Mouse (Mus musculus): ENCODE data around the gene Pitpnm2. TPM values are rescaled to one million over a fixed set of nuclear protein-coding genes. Genes with fewer than 3 reads are reported as not detected.

The Pitpnm2 gene
- polyA plus RNA-seq, 1 experiment from 2014 or later, result 6.2 TPM

DNA sequence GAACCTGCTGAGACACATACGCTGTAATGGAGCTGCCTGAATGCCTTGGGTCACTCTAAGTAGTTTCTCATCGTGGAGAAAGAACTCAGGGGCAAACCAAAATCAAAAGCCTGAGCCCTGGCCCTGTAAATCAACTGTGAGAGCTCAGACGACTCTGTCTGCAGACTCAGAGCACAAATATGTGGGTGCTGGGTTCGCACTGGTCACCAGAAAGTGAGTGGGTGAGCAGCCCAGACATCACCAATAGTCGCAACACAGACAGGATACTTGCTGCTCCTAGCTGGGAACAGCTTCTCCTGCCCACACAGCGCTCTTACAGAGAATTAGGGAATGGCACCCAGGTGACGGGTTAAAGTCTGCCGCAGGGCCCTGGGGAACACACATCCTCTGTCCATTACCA lies 4.0 kb upstream of the Pitpnm2 start:
- DNase-seq (ENCODE audit: low spot score) (no peak), ATAC-seq (replicated peaks; ENCODE audit: low FRiP score, low TSS enrichment, low read depth) (no peak)
- no peaks in the 10 kb centered on the region for H3K9me3 ChIP-seq (ENCODE audit: control insufficient read depth, low read length)
- peaks cover 39% of the 10 kb centered on the region for H3K36me3 ChIP-seq (ENCODE audit: control insufficient read depth, insufficient read depth, low read length)
- no peak overlapping the region for H3K4me3 ChIP-seq (ENCODE audit: low read depth, low read length)
- H3K27me3 ChIP-seq (replicated peaks; ENCODE audit: control insufficient read depth, insufficient read depth, low read length), result no peaks in the 10 kb centered on the region
- H3K4me1 ChIP-seq (replicated peaks; ENCODE audit: control insufficient read depth, insufficient read depth, low read length), result peaks cover 7% of the 10 kb centered on the region
- no peak overlapping the region for H3K4me2 ChIP-seq (ENCODE audit: low read length)
- WGBS, result 82% methylated on average over 8 of the region's 8 CpGs
- no peak overlapping the region for H3K27ac ChIP-seq (ENCODE audit: low read depth)
- H3K9ac ChIP-seq (ENCODE audit: low read length), result no peak overlapping the region

GRCm38 (mm10) chr5:124252580-124253320 lies 3.2 kb upstream of the Pitpnm2 start:
- H3K4me2 ChIP-seq (ENCODE audit: low read length), result no peak overlapping the region
- no peak overlapping the region for H3K27ac ChIP-seq (ENCODE audit: low read depth)
- 92% methylated on average over 13 of the region's 13 CpGs for WGBS
- H3K27me3 ChIP-seq (replicated peaks; ENCODE audit: control insufficient read depth, insufficient read depth, low read length), result no peaks in the 10 kb centered on the region
- no peak overlapping the region for H3K9ac ChIP-seq (ENCODE audit: low read length)
- no peak for ATAC-seq (replicated peaks; ENCODE audit: low FRiP score, low TSS enrichment, low read depth)
- DNase-seq (ENCODE audit: low spot score), result no peak
- H3K36me3 ChIP-seq (ENCODE audit: control insufficient read depth, insufficient read depth, low read length), result peaks cover 31% of the 10 kb centered on the region
- peaks cover 13% of the 10 kb centered on the region for H3K4me1 ChIP-seq (replicated peaks; ENCODE audit: control insufficient read depth, insufficient read depth, low read length)
- H3K4me3 ChIP-seq (ENCODE audit: low read depth, low read length), result no peak overlapping the region
- no peaks in the 10 kb centered on the region for H3K9me3 ChIP-seq (ENCODE audit: control insufficient read depth, low read length)

DNA sequence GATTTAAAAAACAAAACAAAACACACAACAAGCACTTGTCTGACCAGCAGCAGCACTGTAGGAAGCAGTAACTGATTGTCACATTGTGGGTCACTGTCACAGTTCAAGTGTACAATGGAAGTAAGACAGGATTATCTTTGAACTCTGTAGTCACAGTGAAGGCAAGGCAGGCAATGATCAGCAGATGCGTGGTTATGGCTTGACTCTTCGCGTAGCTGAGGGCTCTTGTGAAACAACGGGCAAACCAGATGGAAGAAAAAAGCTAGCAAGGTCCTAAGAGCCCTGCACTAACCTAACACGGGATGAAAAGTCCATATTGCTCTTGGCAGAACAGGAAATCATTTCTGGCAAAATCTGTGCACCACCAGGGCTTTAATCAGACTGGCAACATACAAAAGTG lies 1.5 kb upstream of the Pitpnm2 start:
- no peak for ATAC-seq (replicated peaks; ENCODE audit: low FRiP score, low TSS enrichment, low read depth)
- Histone ChIP-seq H3K27ac (ENCODE audit: low read depth) (no peak overlapping the region), H3K9ac (ENCODE audit: low read length) (no peak overlapping the region), H3K36me3 (ENCODE audit: control insufficient read depth, insufficient read depth, low read length) (peaks cover 17% of the 10 kb centered on the region), H3K27me3 (replicated peaks; ENCODE audit: control insufficient read depth, insufficient read depth, low read length) (no peaks in the 10 kb centered on the region), H3K9me3 (ENCODE audit: control insufficient read depth, low read length) (no peaks in the 10 kb centered on the region), H3K4me1 (replicated peaks; ENCODE audit: control insufficient read depth, insufficient read depth, low read length) (peaks cover 22% of the 10 kb centered on the region), H3K4me3 (ENCODE audit: low read depth, low read length) (no peak overlapping the region), H3K4me2 (ENCODE audit: low read length) (no peak overlapping the region)
- 88% methylated on average over 5 of the region's 5 CpGs for WGBS
- DNase-seq (ENCODE audit: low spot score), result no peak

DNA sequence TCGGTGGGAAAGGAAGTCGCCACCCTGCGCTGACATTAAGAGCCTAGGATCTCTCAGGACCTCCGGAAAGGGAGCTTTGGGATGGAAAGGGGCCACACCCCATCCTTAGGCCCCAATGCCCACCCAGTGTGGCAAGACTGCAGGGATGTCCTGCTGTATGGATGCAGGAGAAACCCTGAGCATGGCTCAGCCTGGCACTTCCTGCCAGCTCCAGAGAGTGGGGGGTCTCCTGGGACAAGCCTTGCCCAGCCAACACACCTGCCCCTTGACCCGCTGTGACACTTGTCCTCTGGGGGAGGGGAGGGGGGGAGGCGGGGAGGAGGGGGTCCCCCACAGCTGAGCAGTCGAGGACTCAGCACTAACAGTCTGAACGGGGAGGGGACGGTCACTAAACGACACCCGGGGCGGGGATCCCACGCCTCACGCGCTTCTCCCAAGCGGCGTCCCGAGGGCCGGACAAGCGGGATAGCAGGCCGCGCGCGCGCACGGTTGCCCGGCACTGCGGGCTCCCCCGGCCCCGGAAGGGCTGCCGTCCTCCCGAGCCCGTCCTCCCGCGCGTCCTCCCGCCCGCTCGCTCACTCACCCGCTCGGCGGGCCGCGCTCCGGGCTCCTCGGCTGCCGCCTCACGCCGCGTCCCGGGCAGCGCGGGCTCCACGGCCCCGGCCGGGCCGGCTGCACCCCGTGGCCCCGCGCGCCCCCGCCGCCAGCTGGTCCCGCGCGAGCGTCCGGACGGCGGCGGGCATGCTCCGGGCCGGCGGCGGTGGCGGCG lies 531 bp downstream of the Pitpnm2 start:
- H3K27ac ChIP-seq (ENCODE audit: low read depth), result peak overlapping the region; percentile 57
- peak overlapping the region; percentile 76 for H3K9ac ChIP-seq (ENCODE audit: low read length)
- DNase-seq (ENCODE audit: low spot score), result no peak
- H3K4me3 ChIP-seq (ENCODE audit: low read depth, low read length), result peak overlapping the region; percentile 62
- peak overlapping the region; percentile 81 for H3K4me2 ChIP-seq (ENCODE audit: low read length)
- WGBS, result 2% methylated on average over 71 of the region's 77 CpGs
- H3K9me3 ChIP-seq (ENCODE audit: control insufficient read depth, low read length), result no peaks in the 10 kb centered on the region
- H3K36me3 ChIP-seq (ENCODE audit: control insufficient read depth, insufficient read depth, low read length), result peaks cover 18% of the 10 kb centered on the region; the same call in 1 of the 2 replicates
- ATAC-seq (replicated peaks; ENCODE audit: low FRiP score, low TSS enrichment, low read depth), result peak; percentile 60
- peaks cover 22% of the 10 kb centered on the region for H3K4me1 ChIP-seq (replicated peaks; ENCODE audit: control insufficient read depth, insufficient read depth, low read length)
- no peaks in the 10 kb centered on the region for H3K27me3 ChIP-seq (replicated peaks; ENCODE audit: control insufficient read depth, insufficient read depth, low read length)

- H3K9ac ChIP-seq (ENCODE audit: low read length), result no peak overlapping the region
Measured at GRCm38 (mm10) chr5:124247986-124248626, 1.5 kb downstream of the Pitpnm2 start.

DNA sequence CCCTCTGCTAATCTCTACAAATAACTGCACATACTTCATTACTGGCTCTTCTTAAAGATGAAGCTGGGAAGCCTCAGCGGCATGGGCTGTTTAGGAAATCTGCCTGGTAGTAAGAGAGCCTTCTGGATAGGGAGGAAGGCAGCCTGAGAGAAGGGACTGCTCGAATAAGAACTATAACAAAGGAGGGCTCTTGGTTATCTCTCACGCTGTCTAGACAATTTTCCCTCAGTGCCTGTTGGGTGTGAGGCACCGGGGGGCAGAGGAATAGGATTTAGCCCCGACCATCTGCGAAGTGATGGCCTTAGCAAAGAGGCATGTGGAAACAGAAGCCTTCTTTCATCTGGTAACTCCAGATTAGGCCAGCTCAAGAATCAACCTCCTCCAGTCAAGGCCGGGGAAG lies 2.3 kb downstream of the Pitpnm2 start:
- no peak overlapping the region for H3K4me3 ChIP-seq (ENCODE audit: low read depth, low read length)
- peaks cover 22% of the 10 kb centered on the region for H3K4me1 ChIP-seq (replicated peaks; ENCODE audit: control insufficient read depth, insufficient read depth, low read length)
- WGBS, result 38% methylated on average over 7 of the region's 7 CpGs
- DNase-seq (ENCODE audit: low spot score), result no peak
- no peaks in the 10 kb centered on the region for H3K9me3 ChIP-seq (ENCODE audit: control insufficient read depth, low read length)
- H3K27ac ChIP-seq (ENCODE audit: low read depth), result 0 out of 2 replicates have a peak overlapping the region, but pooled peaks have one; percentile 16
- H3K4me2 ChIP-seq (ENCODE audit: low read length), result peak overlapping the region; percentile 81
- H3K9ac ChIP-seq (ENCODE audit: low read length), result no peak overlapping the region
- H3K36me3 ChIP-seq (ENCODE audit: control insufficient read depth, insufficient read depth, low read length), result peaks cover 13% of the 10 kb centered on the region; the same call in 1 of the 2 replicates
- H3K27me3 ChIP-seq (replicated peaks; ENCODE audit: control insufficient read depth, insufficient read depth, low read length), result no peaks in the 10 kb centered on the region
- ATAC-seq (replicated peaks; ENCODE audit: low FRiP score, low TSS enrichment, low read depth), result no peak

More at GRCm38 (mm10) chr5:124247986-124248626, 1.5 kb downstream of the Pitpnm2 start:
- Histone ChIP-seq H3K4me2 (ENCODE audit: low read length) (peak overlapping the region; percentile 81), H3K36me3 (ENCODE audit: control insufficient read depth, insufficient read depth, low read length) (peaks cover 13% of the 10 kb centered on the region; the same call in 1 of the 2 replicates), H3K27ac (ENCODE audit: low read depth) (no peak overlapping the region), H3K9me3 (ENCODE audit: control insufficient read depth, low read length) (no peaks in the 10 kb centered on the region), H3K27me3 (replicated peaks; ENCODE audit: control insufficient read depth, insufficient read depth, low read length) (no peaks in the 10 kb centered on the region), H3K4me3 (ENCODE audit: low read depth, low read length) (peak overlapping the region; percentile 62; the same call in 1 of the 2 replicates), H3K4me1 (replicated peaks; ENCODE audit: control insufficient read depth, insufficient read depth, low read length) (peaks cover 22% of the 10 kb centered on the region)
- DNase-seq (ENCODE audit: low spot score), result no peak
- ATAC-seq (replicated peaks; ENCODE audit: low FRiP score, low TSS enrichment, low read depth), result no peak; the same call in 1 of the 2 replicates
- WGBS, result 54% methylated on average over 9 of the region's 9 CpGs

DNA sequence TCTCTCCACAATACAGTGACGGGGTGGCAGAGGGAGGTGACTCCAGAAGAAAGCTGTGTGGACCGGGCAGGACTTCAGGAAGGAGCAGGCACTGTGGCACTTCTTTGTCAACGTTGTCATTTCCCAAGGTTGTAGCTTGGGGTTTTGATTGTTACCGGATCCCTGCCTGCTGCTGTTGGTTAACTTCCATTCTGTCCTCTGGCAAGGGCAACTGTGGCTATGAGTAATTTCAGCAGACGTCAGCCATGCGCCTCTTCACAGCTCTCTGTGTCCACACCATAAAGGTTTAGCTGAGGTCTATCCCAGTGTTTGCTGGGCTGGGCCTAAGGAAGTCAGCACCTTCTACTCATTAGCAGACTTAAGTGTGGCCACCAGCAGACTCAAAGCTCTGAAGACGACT lies 4.7 kb downstream of the Pitpnm2 start:
- no peaks in the 10 kb centered on the region for H3K27me3 ChIP-seq (replicated peaks; ENCODE audit: control insufficient read depth, insufficient read depth, low read length)
- no peak for ATAC-seq (replicated peaks; ENCODE audit: low FRiP score, low TSS enrichment, low read depth)
- H3K4me2 ChIP-seq (ENCODE audit: low read length), result no peak overlapping the region
- peaks cover 29% of the 10 kb centered on the region for H3K4me1 ChIP-seq (replicated peaks; ENCODE audit: control insufficient read depth, insufficient read depth, low read length)
- H3K27ac ChIP-seq (ENCODE audit: low read depth), result no peak overlapping the region
- H3K9ac ChIP-seq (ENCODE audit: low read length), result no peak overlapping the region
- H3K4me3 ChIP-seq (ENCODE audit: low read depth, low read length), result no peak overlapping the region
- H3K36me3 ChIP-seq (ENCODE audit: control insufficient read depth, insufficient read depth, low read length), result peaks cover 13% of the 10 kb centered on the region; the same call in 1 of the 2 replicates
- DNase-seq (ENCODE audit: low spot score), result no peak
- no peaks in the 10 kb centered on the region for H3K9me3 ChIP-seq (ENCODE audit: control insufficient read depth, low read length)
- 91% methylated on average over 7 of the region's 7 CpGs for WGBS

GRCm38 (mm10) chr5:124244449-124244848 lies 5.1 kb downstream of the Pitpnm2 start:
- 97% methylated on average over 8 of the region's 8 CpGs for WGBS
- Histone ChIP-seq H3K4me2 (ENCODE audit: low read length) (no peak overlapping the region), H3K4me3 (ENCODE audit: low read depth, low read length) (no peak overlapping the region), H3K9me3 (ENCODE audit: control insufficient read depth, low read length) (no peaks in the 10 kb centered on the region), H3K27ac (ENCODE audit: low read depth) (no peak overlapping the region), H3K4me1 (replicated peaks; ENCODE audit: control insufficient read depth, insufficient read depth, low read length) (peaks cover 29% of the 10 kb centered on the region), H3K36me3 (ENCODE audit: control insufficient read depth, insufficient read depth, low read length) (peaks cover 13% of the 10 kb centered on the region; the same call in 1 of the 2 replicates), H3K9ac (ENCODE audit: low read length) (no peak overlapping the region), H3K27me3 (replicated peaks; ENCODE audit: control insufficient read depth, insufficient read depth, low read length) (no peaks in the 10 kb centered on the region)
- ATAC-seq (replicated peaks; ENCODE audit: low FRiP score, low TSS enrichment, low read depth) (no peak), DNase-seq (ENCODE audit: low spot score) (no peak)

All from intestine, embryonic 14.5 days (tissue).